Mouse (Mus musculus) hindbrain, embryonic 10.5 days (tissue): ENCODE measurements around the gene Hkdc1. TPM values are rescaled to one million over a fixed set of nuclear protein-coding genes. Genes with fewer than 3 reads are reported as not detected.

Experiments used
- DNase-seq: peaks from one replicate; pipeline ENCODE4 v3.0.0-alpha.2; 2017; ENCODE audit warnings: low spot score
- H3K27ac ChIP-seq: fragments of 300-500 bp; sonication (generic); 2 replicates; pipeline ENCODE4 v1.5.1; 2016; ENCODE audit warnings: mild to moderate bottlenecking, moderate library complexity
- H3K27me3 ChIP-seq: fragments of 300-500 bp; sonication (generic); 2 replicates; pipeline ENCODE4 v1.6.1; 2016; ENCODE audit warnings: mild to moderate bottlenecking; ENCODE audit not compliant: poor library complexity, insufficient read depth, severe bottlenecking
- H3K36me3 ChIP-seq: fragments of 300-500 bp; sonication (generic); 2 replicates; pipeline ENCODE4 v1.6.1; 2016; ENCODE audit warnings: mild to moderate bottlenecking, moderate library complexity
- H3K4me1 ChIP-seq: fragments of 300-500 bp; sonication (generic); replicated peaks from 2 replicates; pipeline ENCODE4 v1.6.1; 2016; ENCODE audit warnings: mild to moderate bottlenecking
- H3K4me3 ChIP-seq: fragments of 300-500 bp; sonication (generic); 2 replicates; pipeline ENCODE4 v1.5.1; 2016; ENCODE audit warnings: mild to moderate bottlenecking, moderate library complexity
- H3K9me3 ChIP-seq: fragments of 300-500 bp; sonication (generic); 2 replicates; pipeline ENCODE4 v1.6.1; 2016; ENCODE audit warnings: mild to moderate bottlenecking, moderate library complexity
- WGBS: fragments of 180-500 bp; shearing (Covaris S2); methylation state at CpG from one replicate; pipeline ENCODE4 v1.1.7; 2016; 5-methylcytosine and 5-hydroxymethylcytosine counted together
- polyA plus RNA-seq: library from polyadenylated mRNA; unstranded; fragments of >200 nt; fragmentation: Nextera tagmentation; extraction: Ambion mirVana; gene quantifications from 2 replicates; pipeline ENCODE4 v1.2.1, GENCODE M21; 2016

Hkdc1 gene
- polyA plus RNA-seq, 1 experiment from 2014 or later, result 0.33 TPM

DNA sequence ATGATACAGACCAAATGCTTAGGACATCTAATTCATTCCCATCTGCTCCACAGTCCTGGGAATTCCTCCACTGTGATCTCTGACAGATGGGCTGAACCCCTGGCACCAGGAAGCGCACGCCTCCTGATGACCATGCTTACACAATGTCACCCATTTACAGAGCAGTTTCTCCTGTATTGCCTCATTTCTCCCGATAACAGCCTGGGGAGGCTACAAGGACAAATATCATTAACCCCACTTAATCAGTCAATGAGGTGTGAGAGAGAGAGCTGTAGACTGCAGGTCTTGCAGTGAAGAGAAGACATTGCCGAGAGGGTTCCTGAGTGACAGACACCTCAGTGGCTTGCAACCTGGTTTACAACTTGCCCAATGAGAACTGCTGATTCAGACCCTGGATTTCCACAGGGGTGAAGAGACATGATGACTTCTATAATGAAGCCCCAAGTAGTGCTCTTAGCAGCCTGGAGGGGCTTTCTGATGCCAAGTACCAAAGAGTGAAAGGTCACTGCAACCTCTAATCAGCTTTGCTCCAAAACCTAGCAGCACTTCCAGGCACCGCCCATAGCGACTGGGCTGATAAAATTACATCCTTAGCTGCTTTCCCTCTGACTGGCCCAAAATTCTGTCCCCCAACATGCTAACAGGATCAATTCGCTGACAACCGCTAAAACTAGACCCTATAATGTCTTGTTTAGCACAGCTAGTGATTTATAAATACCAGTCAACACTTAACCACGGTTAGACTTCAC is 78.1 kb downstream of the Hkdc1 start:
- Histone ChIP-seq H3K9me3 (no peaks in the 10 kb centered on the region), H3K27ac (no peak overlapping the region), H3K4me3 (no peak overlapping the region), H3K36me3 (no peaks in the 10 kb centered on the region), H3K27me3 (no peaks in the 10 kb centered on the region; the same call in 1 of the 2 replicates), H3K4me1 (peaks cover 23% of the 10 kb centered on the region)
- WGBS, result 86% methylated on average over 9 of the region's 9 CpGs
- DNase-seq, result no peak

DNA sequence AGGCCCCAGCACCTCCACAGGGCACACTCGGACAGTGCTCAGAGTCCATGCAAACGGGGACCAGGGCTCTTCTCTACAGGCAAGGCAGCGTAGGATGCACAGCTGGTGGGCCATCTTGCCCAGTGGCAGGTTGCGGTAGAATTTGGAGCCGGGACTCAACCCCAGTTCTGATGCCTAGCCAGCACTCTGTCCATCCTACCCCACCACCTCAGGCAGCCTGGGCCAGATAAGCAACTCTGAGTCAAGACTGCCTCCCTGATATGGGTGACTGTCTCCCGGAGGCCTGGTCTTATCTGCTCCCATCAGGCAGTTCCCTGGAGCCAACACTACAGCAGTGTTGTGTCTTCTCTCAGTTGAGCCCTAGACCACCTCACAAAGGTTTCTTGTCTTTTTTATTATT is 79.8 kb downstream of the Hkdc1 start:
- Histone ChIP-seq H3K27ac (0 out of 2 replicates have a peak overlapping the region, but pooled peaks have one; percentile 23), H3K36me3 (no peaks in the 10 kb centered on the region), H3K9me3 (no peaks in the 10 kb centered on the region), H3K4me3 (0 out of 2 replicates have a peak overlapping the region, but pooled peaks have one; percentile 16), H3K27me3 (peaks cover 12% of the 10 kb centered on the region; the same call in 1 of the 2 replicates), H3K4me1 (peaks cover 37% of the 10 kb centered on the region)
- DNase-seq, result no peak
- WGBS, result 92% methylated on average over 6 of the region's 6 CpGs

DNA sequence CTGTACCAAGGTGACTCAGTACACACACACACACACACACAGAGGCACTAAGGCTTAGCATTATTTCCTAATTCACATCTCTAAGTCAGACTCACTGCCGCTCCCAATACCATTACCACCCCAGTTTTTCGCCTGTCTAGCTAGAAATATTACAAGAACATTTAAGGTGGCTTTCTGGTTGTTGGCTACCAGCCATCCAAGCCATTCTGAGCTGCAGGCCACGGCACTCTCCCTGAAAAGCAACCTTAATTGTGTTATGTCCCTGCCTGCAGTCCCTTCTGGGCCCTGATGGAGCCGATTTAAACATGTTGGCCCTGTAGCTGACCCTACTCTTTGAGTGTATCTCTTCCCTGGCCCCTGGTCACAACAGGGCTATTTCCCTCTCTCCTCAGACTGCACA is 80.3 kb downstream of the Hkdc1 start:
- Histone ChIP-seq H3K36me3 (no peaks in the 10 kb centered on the region), H3K4me1 (peaks cover 42% of the 10 kb centered on the region), H3K9me3 (no peaks in the 10 kb centered on the region), H3K27me3 (peaks cover 12% of the 10 kb centered on the region; the same call in 1 of the 2 replicates), H3K27ac (0 out of 2 replicates have a peak overlapping the region, but pooled peaks have one; percentile 23), H3K4me3 (peak overlapping the region; percentile 16; the same call in 1 of the 2 replicates)
- no peak for DNase-seq
- WGBS, result 87% methylated on average over 4 of the region's 4 CpGs

DNA sequence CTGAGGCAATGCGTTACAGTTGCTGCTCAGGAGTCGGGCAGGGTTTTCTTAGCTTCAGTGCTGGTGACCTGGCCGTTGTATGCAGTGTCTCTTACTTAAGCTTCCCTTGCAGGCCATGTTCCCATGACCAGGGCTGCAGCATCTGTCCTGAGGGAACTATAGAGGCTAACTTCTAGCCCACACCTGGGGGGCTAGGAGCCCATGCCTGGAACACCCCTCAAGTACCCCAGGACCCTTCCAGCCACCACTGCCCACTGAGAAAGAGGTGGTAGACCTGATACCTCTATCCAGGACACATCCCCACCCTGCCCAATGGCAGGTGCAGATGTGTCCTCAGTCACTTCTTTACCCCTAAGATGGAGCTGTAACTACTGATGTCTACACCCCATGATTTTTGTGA is 81.3 kb downstream of the Hkdc1 start:
- WGBS, result 27% methylated on average over 3 of the region's 3 CpGs
- H3K27me3 ChIP-seq, result peaks cover 12% of the 10 kb centered on the region; the same call in 1 of the 2 replicates
- H3K4me3 ChIP-seq, result peak overlapping the region; percentile 73
- peaks cover 52% of the 10 kb centered on the region for H3K4me1 ChIP-seq
- H3K9me3 ChIP-seq, result no peaks in the 10 kb centered on the region
- H3K36me3 ChIP-seq, result no peaks in the 10 kb centered on the region
- DNase-seq, result no peak
- H3K27ac ChIP-seq, result peak overlapping the region; percentile 91

DNA sequence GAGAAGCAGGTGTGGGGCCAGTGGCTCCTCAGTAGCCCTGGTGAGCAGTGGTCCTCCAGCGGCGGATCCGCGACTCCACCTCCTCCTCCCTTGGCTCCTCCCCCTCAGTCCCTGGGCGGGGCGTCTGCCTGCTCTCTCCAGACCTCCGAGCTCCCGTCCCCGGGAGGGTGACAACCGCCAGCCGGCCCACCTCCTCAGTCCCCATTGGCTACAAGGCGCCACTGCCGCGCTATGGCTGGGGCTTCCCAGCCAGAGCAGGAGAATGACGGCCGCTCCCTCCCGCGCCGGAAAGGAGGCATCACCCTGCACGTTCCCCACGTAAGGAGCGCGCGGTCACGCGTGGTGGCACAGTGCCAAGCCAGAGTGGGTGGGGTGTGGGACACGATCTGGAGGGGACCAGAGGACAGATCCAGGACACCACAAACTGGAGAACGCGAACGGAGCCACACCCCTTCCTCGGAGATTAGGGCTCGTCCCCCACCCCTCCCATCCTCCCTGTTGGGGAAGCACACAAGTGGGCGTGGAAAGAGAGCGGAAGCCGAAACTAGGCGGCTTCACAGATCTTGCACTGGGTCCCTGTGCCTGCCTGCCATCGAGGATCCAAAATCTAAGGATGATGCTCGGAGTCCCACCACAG is 82.1 kb downstream of the Hkdc1 start:
- H3K36me3 ChIP-seq, result no peaks in the 10 kb centered on the region
- peak; percentile 96 for DNase-seq
- peaks cover 12% of the 10 kb centered on the region; the same call in 1 of the 2 replicates for H3K27me3 ChIP-seq
- H3K27ac ChIP-seq, result peak overlapping the region; percentile 91
- peaks cover 58% of the 10 kb centered on the region for H3K4me1 ChIP-seq
- 0% methylated on average over 38 of the region's 38 CpGs for WGBS
- no peaks in the 10 kb centered on the region for H3K9me3 ChIP-seq
- peak overlapping the region; percentile 73 for H3K4me3 ChIP-seq

DNA sequence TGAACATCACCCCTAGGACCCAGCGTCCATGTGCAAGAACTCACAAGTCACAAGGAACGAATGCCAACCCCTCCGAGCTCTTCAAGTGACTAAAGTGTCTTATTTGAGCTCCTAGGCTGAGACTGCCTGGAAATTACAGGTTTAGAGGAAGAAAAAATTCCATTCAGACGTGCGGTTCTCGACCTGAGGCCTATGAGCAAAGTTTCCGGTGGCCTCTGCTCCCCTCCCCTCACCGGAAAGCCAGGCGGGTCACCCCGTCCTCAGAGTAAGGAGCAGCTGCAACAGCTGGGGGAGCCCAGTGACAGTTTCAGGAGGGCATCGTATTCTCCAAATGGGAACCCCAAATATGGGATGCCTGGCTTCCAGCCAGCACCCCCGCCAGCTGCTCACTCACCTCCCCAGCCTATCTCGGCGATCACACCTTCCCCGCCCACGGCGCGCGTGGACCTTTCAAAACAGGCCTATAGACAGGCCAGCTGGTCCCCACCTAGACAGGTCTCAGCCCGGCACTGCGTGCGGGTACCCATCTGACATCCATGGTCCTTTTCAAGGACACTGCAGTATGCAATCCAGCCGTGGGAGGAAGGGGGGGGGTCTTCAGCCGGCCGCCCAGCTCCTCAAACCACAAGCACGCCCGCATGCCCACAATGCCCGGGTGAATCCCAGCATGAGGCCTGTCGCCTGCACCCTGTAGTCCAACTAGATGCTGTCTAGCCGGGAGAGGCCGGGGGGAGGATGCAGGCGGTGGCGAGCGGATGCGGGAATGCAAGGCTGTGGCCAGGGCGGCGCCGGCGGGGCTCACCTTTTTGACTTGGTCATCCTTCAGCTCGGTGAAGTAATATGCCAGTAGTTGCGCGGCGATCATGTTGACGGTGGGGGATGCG is 82.8 kb downstream of the Hkdc1 start:
- peaks cover 12% of the 10 kb centered on the region; the same call in 1 of the 2 replicates for H3K27me3 ChIP-seq
- peak; percentile 15 for DNase-seq
- peak overlapping the region; percentile 73 for H3K4me3 ChIP-seq
- peaks cover 66% of the 10 kb centered on the region for H3K4me1 ChIP-seq
- 6% methylated on average over 45 of the region's 45 CpGs for WGBS
- H3K27ac ChIP-seq, result peak overlapping the region; percentile 91
- H3K9me3 ChIP-seq, result no peaks in the 10 kb centered on the region
- H3K36me3 ChIP-seq, result no peaks in the 10 kb centered on the region

DNA sequence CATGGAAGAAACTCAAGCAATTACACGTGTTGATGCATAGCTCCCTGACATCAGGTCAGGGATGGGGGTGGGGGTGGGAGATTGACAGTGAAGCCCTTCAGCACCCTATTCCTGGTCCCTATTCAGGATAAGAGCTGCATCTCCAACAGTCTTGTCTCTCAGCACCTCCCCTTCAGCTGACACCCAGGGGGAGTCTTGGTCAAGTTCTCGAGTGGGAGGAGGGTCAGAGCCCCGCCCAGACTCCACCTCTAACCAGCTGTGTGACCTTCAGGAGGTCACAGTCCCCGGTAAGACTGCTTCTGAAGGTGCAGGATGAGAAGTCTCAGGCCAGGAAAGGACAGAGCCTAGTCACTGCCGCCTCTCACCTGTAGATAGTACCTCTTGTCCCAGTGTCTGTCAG is 83.7 kb downstream of the Hkdc1 start:
- H3K9me3 ChIP-seq, result no peaks in the 10 kb centered on the region
- 28% methylated on average over 5 of the region's 5 CpGs for WGBS
- peaks cover 12% of the 10 kb centered on the region; the same call in 1 of the 2 replicates for H3K27me3 ChIP-seq
- peaks cover 64% of the 10 kb centered on the region for H3K4me1 ChIP-seq
- peak overlapping the region; percentile 73; the same call in 1 of the 2 replicates for H3K4me3 ChIP-seq
- no peak for DNase-seq
- H3K36me3 ChIP-seq, result no peaks in the 10 kb centered on the region
- no peak overlapping the region for H3K27ac ChIP-seq

DNA sequence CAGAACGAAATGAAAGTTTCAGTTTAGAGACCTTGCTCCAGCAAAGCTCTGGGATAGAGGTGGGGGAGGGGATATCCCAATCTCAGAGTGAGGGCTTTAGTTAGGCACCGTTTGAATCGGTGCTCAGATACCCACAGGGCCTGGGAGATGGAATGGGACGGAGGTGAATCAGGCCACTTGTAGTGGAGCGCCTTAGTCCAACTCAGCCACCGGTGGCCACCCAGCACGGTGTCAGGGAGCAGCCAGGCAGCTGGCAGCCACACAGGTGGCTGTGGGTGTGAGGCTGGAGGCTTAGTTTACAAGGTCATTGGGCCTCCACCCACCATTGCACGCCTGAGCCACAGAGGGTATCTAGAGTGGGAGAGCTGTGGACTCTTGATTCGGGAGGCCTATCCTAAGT is 84.1 kb downstream of the Hkdc1 start:
- H3K4me3 ChIP-seq, result peak overlapping the region; percentile 73; the same call in 1 of the 2 replicates
- no peak for DNase-seq
- H3K27ac ChIP-seq, result no peak overlapping the region
- H3K9me3 ChIP-seq, result no peaks in the 10 kb centered on the region
- H3K4me1 ChIP-seq, result peaks cover 64% of the 10 kb centered on the region
- H3K27me3 ChIP-seq, result peaks cover 12% of the 10 kb centered on the region; the same call in 1 of the 2 replicates
- no peaks in the 10 kb centered on the region for H3K36me3 ChIP-seq
- WGBS, result 31% methylated on average over 9 of the region's 9 CpGs

DNA sequence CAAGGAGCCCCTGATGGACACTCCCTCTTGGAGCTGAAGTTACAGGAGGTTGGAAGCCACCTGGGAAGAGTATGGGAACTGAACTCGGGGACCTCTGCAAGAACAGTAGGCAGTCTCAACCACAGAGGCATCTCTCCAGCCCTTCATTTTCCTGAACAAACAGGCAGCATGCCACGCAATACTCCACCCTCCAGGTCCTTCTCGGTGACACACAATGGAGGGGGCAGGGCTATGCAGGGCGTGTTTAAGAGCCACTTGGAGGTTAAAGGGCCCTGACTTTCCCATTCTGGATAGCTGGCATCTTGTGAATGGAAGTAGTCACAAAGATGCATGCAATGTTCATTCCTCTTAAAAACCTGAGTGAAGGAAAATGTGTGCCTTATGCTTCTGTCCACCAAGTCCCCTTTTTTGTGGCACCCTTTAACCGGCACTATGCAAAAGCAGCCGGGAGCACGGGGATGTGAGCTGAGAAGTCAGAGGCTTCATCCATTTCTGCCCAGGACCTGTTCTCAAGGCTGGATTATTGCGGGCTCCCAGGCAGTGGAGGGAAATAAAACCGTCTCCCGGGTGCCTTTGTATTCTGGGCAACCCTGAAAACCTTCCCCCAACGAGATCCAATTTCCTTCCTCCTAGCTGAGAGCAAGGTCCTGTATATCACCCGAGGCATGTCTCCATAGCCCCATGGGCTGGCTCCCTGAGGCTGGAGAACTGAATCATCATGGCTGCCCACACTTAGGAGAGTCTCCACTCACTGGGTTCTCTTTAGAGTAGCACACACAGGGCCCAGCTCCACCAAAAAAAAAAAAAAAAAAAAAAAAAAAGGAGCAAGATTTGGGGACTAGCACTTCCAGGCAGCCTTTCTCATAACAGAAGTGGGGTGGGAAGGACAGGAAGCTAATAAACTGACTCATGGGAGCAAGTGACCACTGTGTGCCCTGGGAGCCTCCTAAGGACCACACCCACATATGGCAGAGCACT is 85.4 kb downstream of the Hkdc1 start:
- Histone ChIP-seq H3K4me3 (no peak overlapping the region), H3K27me3 (peaks cover 12% of the 10 kb centered on the region; the same call in 1 of the 2 replicates), H3K36me3 (no peaks in the 10 kb centered on the region), H3K4me1 (peaks cover 72% of the 10 kb centered on the region), H3K9me3 (no peaks in the 10 kb centered on the region), H3K27ac (peak overlapping the region; percentile 23; the same call in 1 of the 2 replicates)
- DNase-seq, result no peak
- 32% methylated on average over 12 of the region's 12 CpGs for WGBS

DNA sequence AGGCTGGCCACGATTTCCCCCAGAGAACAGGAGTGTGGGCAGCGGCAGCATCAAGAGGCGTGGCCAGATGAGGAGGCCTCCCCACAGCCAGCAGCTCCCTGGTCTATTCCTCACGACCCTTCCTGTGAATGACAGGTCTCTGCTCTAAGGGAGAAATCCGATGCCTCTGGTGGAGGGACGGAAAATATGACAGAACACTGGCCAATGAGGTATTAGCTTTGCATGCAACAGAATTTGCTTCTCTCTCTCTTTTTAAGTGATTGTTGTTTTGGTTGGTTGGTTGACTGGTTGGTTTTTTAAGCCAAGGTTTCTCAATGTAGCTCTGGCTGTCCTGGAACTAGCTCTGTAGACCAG is 86.9 kb downstream of the Hkdc1 start:
- 17% methylated on average over 6 of the region's 6 CpGs for WGBS
- H3K4me1 ChIP-seq, result peaks cover 63% of the 10 kb centered on the region
- peak; percentile 13 for DNase-seq

DNA sequence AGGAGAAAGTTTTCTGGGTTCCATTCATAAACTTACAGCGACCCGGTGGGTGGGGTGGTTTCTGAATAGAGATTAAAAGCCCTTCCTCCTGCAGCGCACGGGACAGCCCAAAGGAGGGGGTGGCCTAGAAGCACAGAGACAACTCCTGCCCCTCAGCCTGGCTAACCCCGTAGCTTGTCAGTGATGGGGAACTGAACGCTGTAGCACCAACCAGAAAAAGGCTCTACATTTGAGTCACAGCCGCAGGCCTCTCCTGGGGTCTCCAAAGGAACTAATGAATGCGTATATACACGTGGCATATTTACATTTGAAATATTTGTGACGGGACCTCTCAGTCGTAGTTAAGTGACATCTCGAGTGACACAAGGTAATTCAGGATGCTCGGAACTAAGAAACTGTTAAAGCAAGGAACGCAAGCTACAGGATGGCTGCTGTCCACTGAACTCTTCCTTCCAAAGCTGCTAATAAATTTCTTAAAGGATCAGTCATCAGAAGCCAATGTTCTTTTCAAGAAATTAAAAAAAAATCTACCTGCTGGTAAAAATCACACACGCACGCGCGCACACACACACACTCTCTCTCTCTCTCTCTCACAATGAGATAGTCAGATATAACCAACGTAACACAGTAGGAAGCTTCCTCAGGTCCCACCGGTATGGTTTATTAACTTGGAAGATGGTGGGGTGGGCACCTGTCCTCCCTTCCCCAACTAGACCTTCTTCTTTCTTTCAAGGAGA is 87.4 kb downstream of the Hkdc1 start:
- Histone ChIP-seq H3K27me3 (peaks cover 12% of the 10 kb centered on the region; the same call in 1 of the 2 replicates), H3K27ac (no peak overlapping the region), H3K4me1 (peaks cover 66% of the 10 kb centered on the region), H3K4me3 (no peak overlapping the region), H3K36me3 (no peaks in the 10 kb centered on the region), H3K9me3 (no peaks in the 10 kb centered on the region)
- no peak for DNase-seq
- WGBS, result 49% methylated on average over 20 of the region's 20 CpGs

More for the DNA sequence above, 86.9 kb downstream of the Hkdc1 start:
- H3K27ac ChIP-seq, result no peak overlapping the region
- H3K4me3 ChIP-seq, result no peak overlapping the region
- no peaks in the 10 kb centered on the region for H3K36me3 ChIP-seq
- peaks cover 12% of the 10 kb centered on the region; the same call in 1 of the 2 replicates for H3K27me3 ChIP-seq
- H3K9me3 ChIP-seq, result no peaks in the 10 kb centered on the region
